Mouse (Mus musculus): ENCODE measurements around the gene Cdkal1. TPM values are rescaled to one million over a fixed set of nuclear protein-coding genes. Genes with fewer than 3 reads are reported as not detected.

Cdkal1 gene
- 10 to 100 TPM; 29.2 to 32.1 TPM for total RNA-seq (2021)

- intact Hi-C loops (cut with DNase I) = loop anchor here (2.0 kb wide), 2 partner anchors 127 to 405 kb away; no protein-coding TSS in a partner anchor
- peak; percentile 91 for DNase-seq
These were observed at the start of gene Cdkal1 for GRCm38 (mm10) chr13:29855281-29856031. Cdkal1 (minus strand) TSS chr13:29855674.

GRCm38 (mm10) chr13:29903341-29903740, 47.9 kb upstream of the Cdkal1 start:
- intact Hi-C loops (cut with DNase I) = no loop called here
- DNase-seq = no peak

- no peak for DNase-seq
- intact Hi-C loops (cut with DNase I) = no loop called here
These were observed 47.2 kb upstream of the Cdkal1 start for GRCm38 (mm10) chr13:29902676-29903075.

GRCm38 (mm10) chr13:29901641-29902040, 46.2 kb upstream of the Cdkal1 start:
- intact Hi-C loops (cut with DNase I) = no loop called here
- DNase-seq = no peak

GRCm38 (mm10) chr13:29866780-29867179, 11.3 kb upstream of the Cdkal1 start:
- intact Hi-C loops (cut with DNase I) = no loop called here
- no peak for DNase-seq

GRCm38 (mm10) chr13:29864331-29864730, 8.9 kb upstream of the Cdkal1 start:
- DNase-seq = no peak
- intact Hi-C loops (cut with DNase I) = no loop called here

GRCm38 (mm10) chr13:29860087-29860486, 4.6 kb upstream of the Cdkal1 start:
- intact Hi-C loops (cut with DNase I) = no loop called here
- DNase-seq = no peak

- DNase-seq = peak; percentile 56 to 62
- intact Hi-C loops (cut with DNase I) = loop anchor here (1.0 to 2.0 kb wide), 2 partner anchors 228 to 403 kb away; no protein-coding TSS in a partner anchor
These were observed 2.0 kb upstream of the Cdkal1 start for GRCm38 (mm10) chr13:29857436-29857835.

GRCm38 (mm10) chr13:29854876-29855275, 598 bp downstream of the Cdkal1 start:
- intact Hi-C loops (cut with DNase I) = loop anchor here (2.0 kb wide), 1 partner anchor 128 kb away; no protein-coding TSS in a partner anchor

GRCm38 (mm10) chr13:29838409-29839047, 16.9 kb downstream of the Cdkal1 start:
- intact Hi-C loops (cut with DNase I) = loop anchor here (5.0 kb wide), 3 partner anchors 236 to 1416 kb away; no protein-coding TSS in a partner anchor
- peak; percentile 38 to 52 for DNase-seq

More at GRCm38 (mm10) chr13:29854876-29855275, 598 bp downstream of the Cdkal1 start:
- no peak for DNase-seq

GRCm38 (mm10) chr13:29835170-29835569, 20.3 kb downstream of the Cdkal1 start:
- DNase-seq = peak; percentile 50 to 60

GRCm38 (mm10) chr13:29833751-29834150, 21.7 kb downstream of the Cdkal1 start:
- DNase-seq = no peak
- intact Hi-C loops (cut with DNase I) = loop anchor here (5.0 kb wide), 1 partner anchor 221 kb away; no protein-coding TSS in a partner anchor

More at GRCm38 (mm10) chr13:29835170-29835569, 20.3 kb downstream of the Cdkal1 start:
- intact Hi-C loops (cut with DNase I) = loop anchor here (5.0 kb wide), 3 partner anchors 233 to 1413 kb away; no protein-coding TSS in a partner anchor

- DNase-seq = no peak
- intact Hi-C loops (cut with DNase I) = loop anchor here (5.0 kb wide), 1 partner anchor 219 kb away; no protein-coding TSS in a partner anchor
These were observed 24.3 kb downstream of the Cdkal1 start for GRCm38 (mm10) chr13:29831126-29831525.

- intact Hi-C loops (cut with DNase I) = no loop called here
- DNase-seq = no peak
These were observed 27.4 kb downstream of the Cdkal1 start for GRCm38 (mm10) chr13:29828032-29828431.

GRCm38 (mm10) chr13:29826469-29826868, 29.0 kb downstream of the Cdkal1 start:
- intact Hi-C loops (cut with DNase I) = no loop called here
- no peak for DNase-seq

- intact Hi-C loops (cut with DNase I) = no loop called here
These were observed 29.4 kb downstream of the Cdkal1 start for GRCm38 (mm10) chr13:29826041-29826440.

GRCm38 (mm10) chr13:29824797-29825196, 30.7 kb downstream of the Cdkal1 start:
- DNase-seq = no peak
- intact Hi-C loops (cut with DNase I) = no loop called here

More at GRCm38 (mm10) chr13:29826041-29826440, 29.4 kb downstream of the Cdkal1 start:
- no peak for DNase-seq

GRCm38 (mm10) chr13:29824326-29824725, 31.1 kb downstream of the Cdkal1 start:
- intact Hi-C loops (cut with DNase I) = no loop called here
- DNase-seq = no peak

- DNase-seq = no peak
- intact Hi-C loops (cut with DNase I) = no loop called here
These were observed 31.6 kb downstream of the Cdkal1 start for GRCm38 (mm10) chr13:29823906-29824305.

GRCm38 (mm10) chr13:29823487-29823886, 32.0 kb downstream of the Cdkal1 start:
- intact Hi-C loops (cut with DNase I) = no loop called here
- no peak for DNase-seq

- no peak for DNase-seq
- intact Hi-C loops (cut with DNase I) = no loop called here
These were observed 35.4 kb downstream of the Cdkal1 start for GRCm38 (mm10) chr13:29819910-29820583.

Measured in heart, postnatal 10 days (tissue).